Mouse (Mus musculus) bone marrow macrophage, adult 2 months (primary cell): ENCODE results near the gene Tmem106c. TPM values are rescaled to one million over a fixed set of nuclear protein-coding genes. Genes with fewer than 3 reads are reported as not detected.

ENCODE experiments used
- H3K27ac ChIP-seq: 2 replicates; pipeline ENCODE4 v1.5.1; 2012; ENCODE audit warnings: low read depth, low read length; ENCODE audit not compliant: insufficient read depth
- H3K4me1 ChIP-seq: 2 replicates; pipeline ENCODE4 v1.6.1; 2012; ENCODE audit warnings: low read length; ENCODE audit not compliant: control insufficient read depth, insufficient read depth
- H3K4me3 ChIP-seq: 2 replicates; pipeline ENCODE4 v1.5.1; 2012; ENCODE audit warnings: mild to moderate bottlenecking, low read length, moderate library complexity; ENCODE audit not compliant: insufficient read depth
- CTCF ChIP-seq: IDR thresholded peaks from 2 replicates; pipeline ENCODE4 v1.5.1; 2012; ENCODE audit warnings: low read depth, mild to moderate bottlenecking, low read length, moderate library complexity
- POLR2A ChIP-seq: IDR thresholded peaks from 2 replicates; pipeline ENCODE4 v1.6.1; 2012; ENCODE audit warnings: mild to moderate bottlenecking, low read depth, low read length, borderline replicate concordance
- polyA plus RNA-seq: library from polyadenylated mRNA; stranded (reverse); fragments of >200 nt; gene quantifications from 2 replicates; pipeline ENCODE4 v1.2.4, GENCODE M21; 2012; ENCODE audit not compliant: missing spikeins, insufficient read depth, insufficient read length

Tmem106c gene
- polyA plus RNA-seq, 1 experiment = 60.3 TPM

- no peaks in the 10 kb centered on the region for H3K4me1 ChIP-seq
- no peak overlapping the region for H3K4me3 ChIP-seq
- H3K27ac ChIP-seq = no peak overlapping the region
- TF ChIP-seq POLR2A (no peak), CTCF (no peak)
Observed at GRCm38 (mm10) chr15:97972580-97972979, 8.6 kb downstream of the Tmem106c start.

GRCm38 (mm10) chr15:97973248-97974005 is 9.4 kb downstream of the Tmem106c start:
- Histone ChIP-seq H3K27ac (no peak overlapping the region), H3K4me1 (no peaks in the 10 kb centered on the region), H3K4me3 (no peak overlapping the region)
- no peak for TF ChIP-seq POLR2A
- no peak for TF ChIP-seq CTCF

GRCm38 (mm10) chr15:97981560-97981959 is 17.6 kb downstream of the Tmem106c start:
- TF ChIP-seq POLR2A = no peak
- TF ChIP-seq CTCF = no peak
- Histone ChIP-seq H3K4me1 (no peaks in the 10 kb centered on the region), H3K4me3 (no peak overlapping the region), H3K27ac (no peak overlapping the region)

- H3K4me1 ChIP-seq = no peaks in the 10 kb centered on the region
- no peak for TF ChIP-seq POLR2A
- no peak for TF ChIP-seq CTCF
Observed at GRCm38 (mm10) chr15:97989544-97989943, 25.5 kb downstream of the Tmem106c start.

GRCm38 (mm10) chr15:97990124-97990523 is 26.1 kb downstream of the Tmem106c start:
- Histone ChIP-seq H3K27ac (no peak overlapping the region), H3K4me3 (no peak overlapping the region), H3K4me1 (no peaks in the 10 kb centered on the region)
- TF ChIP-seq POLR2A (no peak), CTCF (no peak)

More at GRCm38 (mm10) chr15:97989544-97989943, 25.5 kb downstream of the Tmem106c start:
- Histone ChIP-seq H3K27ac (no peak overlapping the region), H3K4me3 (no peak overlapping the region)

- Histone ChIP-seq H3K27ac (no peak overlapping the region), H3K4me3 (no peak overlapping the region), H3K4me1 (no peaks in the 10 kb centered on the region)
- TF ChIP-seq CTCF = no peak
- no peak for TF ChIP-seq POLR2A
Observed at GRCm38 (mm10) chr15:97990721-97991120, 26.7 kb downstream of the Tmem106c start.

- Histone ChIP-seq H3K4me1 (no peaks in the 10 kb centered on the region), H3K27ac (no peak overlapping the region), H3K4me3 (no peak overlapping the region)
- TF ChIP-seq CTCF (no peak), POLR2A (no peak)
Observed at GRCm38 (mm10) chr15:97991285-97991895, 27.4 kb downstream of the Tmem106c start.

- no peak overlapping the region for H3K27ac ChIP-seq
- H3K4me3 ChIP-seq = no peak overlapping the region
- TF ChIP-seq CTCF (no peak), POLR2A (no peak)
- no peaks in the 10 kb centered on the region for H3K4me1 ChIP-seq
Observed at GRCm38 (mm10) chr15:97992027-97992711, 28.2 kb downstream of the Tmem106c start.

- H3K4me3 ChIP-seq = no peak overlapping the region
- TF ChIP-seq CTCF = no peak
- TF ChIP-seq POLR2A = no peak
- no peaks in the 10 kb centered on the region for H3K4me1 ChIP-seq
- no peak overlapping the region for H3K27ac ChIP-seq
Observed at GRCm38 (mm10) chr15:97992712-97993286, 28.8 kb downstream of the Tmem106c start.
